Mouse (Mus musculus) midbrain, embryonic 16.5 days (tissue): ENCODE results near the gene Naga. TPM values are rescaled to one million over a fixed set of nuclear protein-coding genes. Genes with fewer than 3 reads are reported as not detected.

Experiments used
- ATAC-seq: fragments of 200-750 bp; cut with Nextera tagmentation; 2 replicates; pipeline ENCODE4 v1.8.0; 2017; ENCODE audit warnings: moderate TSS enrichment
- H3K27ac ChIP-seq: fragments of 300-500 bp; sonication (generic); 2 replicates; pipeline ENCODE4 v1.5.1; 2014; ENCODE audit warnings: mild to moderate bottlenecking, low read length, mixed read lengths
- H3K27me3 ChIP-seq: fragments of 300-500 bp; sonication (generic); 2 replicates; pipeline ENCODE4 v1.6.1; 2014; ENCODE audit warnings: low read depth, low read length, mixed read lengths; ENCODE audit not compliant: control insufficient read depth, insufficient read depth
- H3K36me3 ChIP-seq: fragments of 300-500 bp; sonication (generic); 2 replicates; pipeline ENCODE4 v1.6.1; 2014; ENCODE audit warnings: mild to moderate bottlenecking, low read length, moderate library complexity, mixed read lengths; ENCODE audit not compliant: control insufficient read depth, insufficient read depth
- H3K4me1 ChIP-seq: fragments of 300-500 bp; sonication (generic); 2 replicates; pipeline ENCODE4 v1.6.1; 2014; ENCODE audit warnings: mild to moderate bottlenecking, low read length, mixed read lengths; ENCODE audit not compliant: control insufficient read depth, insufficient read depth
- H3K4me2 ChIP-seq: fragments of 300-500 bp; sonication (generic); 2 replicates; pipeline ENCODE4 v1.6.1; 2014; ENCODE audit warnings: mild to moderate bottlenecking, low read length, mixed read lengths
- H3K4me3 ChIP-seq: fragments of 300-500 bp; sonication (generic); 2 replicates; pipeline ENCODE4 v1.5.1; 2014; ENCODE audit warnings: low read depth, mild to moderate bottlenecking, low read length, moderate library complexity, mixed read lengths
- H3K9ac ChIP-seq: fragments of 300-500 bp; sonication (generic); 2 replicates; pipeline ENCODE4 v1.6.1; 2014; ENCODE audit warnings: low read depth, low read length, mixed read lengths
- H3K9me3 ChIP-seq: fragments of 300-500 bp; sonication (generic); replicated peaks from 2 replicates; pipeline ENCODE4 v1.6.1; 2014; ENCODE audit warnings: mild to moderate bottlenecking, low read length, mixed read lengths; ENCODE audit not compliant: control insufficient read depth, poor library complexity, severe bottlenecking
- WGBS: fragments of 180-500 bp; shearing (Covaris S2); extraction: QIAGEN DNeasy Blood & Tissue Kit; methylation state at CpG from one replicate; pipeline ENCODE4 v1.1.7; 2014; 5-methylcytosine and 5-hydroxymethylcytosine counted together
- polyA plus RNA-seq: library from polyadenylated mRNA; unstranded; fragments of >200 nt; fragmentation: Nextera tagmentation; extraction: Ambion mirVana; gene quantifications from 2 replicates; pipeline ENCODE4 v1.2.1, GENCODE M21; 2015

Gene Naga
- polyA plus RNA-seq, 1 experiment from 2014 or later, result 28.0 TPM

GRCm38 (mm10) chr15:82342543-82342935 lies 3.8 kb upstream of the Naga start:
- peaks cover 20% of the 10 kb centered on the region for H3K4me1 ChIP-seq
- H3K36me3 ChIP-seq, result no peaks in the 10 kb centered on the region
- no peaks in the 10 kb centered on the region for H3K9me3 ChIP-seq
- no peak overlapping the region for H3K4me2 ChIP-seq
- H3K27ac ChIP-seq, result no peak overlapping the region
- ATAC-seq, result no peak
- 76% methylated on average over 5 of the region's 5 CpGs for WGBS
- no peak overlapping the region for H3K4me3 ChIP-seq
- no peak overlapping the region for H3K9ac ChIP-seq
- H3K27me3 ChIP-seq, result peaks cover 7% of the 10 kb centered on the region

DNA sequence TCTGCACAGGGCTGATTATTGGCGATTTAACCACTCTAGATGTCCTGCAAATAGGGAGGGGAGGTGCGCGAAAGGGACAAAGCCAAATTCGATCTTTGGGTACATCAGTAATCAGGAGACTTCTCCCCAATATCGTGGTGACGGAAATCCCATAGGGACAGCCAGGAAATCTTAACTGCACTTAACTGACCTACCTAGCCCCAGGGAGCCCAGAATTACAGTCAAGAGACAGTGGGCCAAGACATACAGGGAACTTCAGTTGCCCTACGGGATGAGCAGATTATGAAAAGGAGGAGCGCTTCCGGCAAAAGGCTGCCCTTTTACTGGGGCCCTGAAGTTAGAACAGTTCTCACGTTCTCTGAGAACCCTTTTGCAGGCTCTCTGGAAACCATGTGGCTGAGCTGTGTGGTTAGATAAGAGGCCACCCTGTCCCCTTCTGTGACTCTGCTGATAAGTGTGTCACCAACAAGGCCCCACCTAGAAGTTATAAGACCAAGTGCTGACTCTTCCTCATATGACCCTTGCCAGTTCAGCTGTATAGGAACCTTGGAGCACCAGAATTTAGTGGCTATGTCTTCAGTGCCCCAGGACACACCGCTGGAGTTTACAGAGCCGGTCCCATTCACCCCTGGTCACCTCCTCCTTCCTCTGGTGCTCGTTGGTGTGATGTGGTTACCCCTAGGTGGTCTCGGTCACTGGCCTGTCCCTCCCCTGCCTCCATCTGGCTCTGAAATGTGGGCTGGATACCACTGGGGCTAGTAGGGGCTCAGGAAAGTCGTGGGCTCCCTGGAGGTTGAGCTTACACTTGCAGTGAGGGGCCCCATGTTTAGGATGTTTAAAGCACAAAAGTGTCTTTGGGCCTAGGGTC lies 3.2 kb upstream of the Naga start:
- Histone ChIP-seq H3K4me1 (peaks cover 16% of the 10 kb centered on the region), H3K36me3 (no peaks in the 10 kb centered on the region), H3K9me3 (no peaks in the 10 kb centered on the region), H3K27me3 (peaks cover 7% of the 10 kb centered on the region), H3K4me2 (no peak overlapping the region), H3K9ac (no peak overlapping the region), H3K27ac (no peak overlapping the region), H3K4me3 (no peak overlapping the region)
- 72% methylated on average over 15 of the region's 15 CpGs for WGBS
- ATAC-seq, result no peak

DNA sequence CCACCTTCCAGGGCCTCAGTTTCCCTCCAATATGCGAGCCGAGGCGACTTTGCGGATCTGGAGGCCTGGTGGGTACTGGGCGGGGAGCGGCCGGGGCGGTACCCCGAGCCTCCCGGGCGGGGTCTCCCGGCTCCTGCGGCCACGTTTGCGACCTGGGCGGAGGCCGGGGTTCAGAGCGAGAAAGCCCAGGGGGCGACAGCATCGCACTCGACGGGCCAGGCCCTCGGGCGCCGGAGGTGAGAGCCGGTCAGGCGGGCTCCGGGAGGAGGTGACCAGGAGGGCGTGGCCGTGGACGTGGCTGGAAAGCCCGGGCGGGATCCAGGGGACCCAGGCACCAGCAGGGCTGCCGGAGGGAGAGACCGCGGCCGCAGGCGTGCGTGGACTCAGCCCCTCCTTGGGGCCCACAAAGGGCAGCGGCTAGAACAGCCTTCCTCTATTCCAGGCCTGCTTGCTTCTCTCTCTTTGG lies 2.3 kb upstream of the Naga start:
- H3K9ac ChIP-seq, result peak overlapping the region; percentile 56
- peak overlapping the region; percentile 29 for H3K4me3 ChIP-seq
- H3K9me3 ChIP-seq, result no peaks in the 10 kb centered on the region
- no peak for ATAC-seq
- H3K4me1 ChIP-seq, result peaks cover 12% of the 10 kb centered on the region
- H3K36me3 ChIP-seq, result no peaks in the 10 kb centered on the region
- 5% methylated on average over 39 of the region's 40 CpGs for WGBS
- no peak overlapping the region for H3K27ac ChIP-seq
- H3K4me2 ChIP-seq, result peak overlapping the region; percentile 50
- peaks cover 7% of the 10 kb centered on the region for H3K27me3 ChIP-seq

GRCm38 (mm10) chr15:82340414-82341035 lies 1.8 kb upstream of the Naga start:
- Histone ChIP-seq H3K27ac (no peak overlapping the region), H3K36me3 (no peaks in the 10 kb centered on the region), H3K4me3 (no peak overlapping the region; the same call in 1 of the 2 replicates), H3K9me3 (no peaks in the 10 kb centered on the region), H3K4me2 (peak overlapping the region; percentile 50), H3K9ac (peak overlapping the region; percentile 56; the same call in 1 of the 2 replicates), H3K27me3 (peaks cover 7% of the 10 kb centered on the region), H3K4me1 (peaks cover 12% of the 10 kb centered on the region)
- ATAC-seq, result no peak
- 44% methylated on average over 21 of the region's 21 CpGs for WGBS

- H3K9ac ChIP-seq, result no peak overlapping the region
- 74% methylated on average over 8 of the region's 8 CpGs for WGBS
- peaks cover 12% of the 10 kb centered on the region for H3K4me1 ChIP-seq
- no peaks in the 10 kb centered on the region for H3K36me3 ChIP-seq
- peaks cover 7% of the 10 kb centered on the region for H3K27me3 ChIP-seq
- no peak overlapping the region for H3K27ac ChIP-seq
- no peak overlapping the region for H3K4me2 ChIP-seq
- ATAC-seq, result no peak
- H3K9me3 ChIP-seq, result no peaks in the 10 kb centered on the region
- H3K4me3 ChIP-seq, result no peak overlapping the region
Measured at GRCm38 (mm10) chr15:82339634-82340254, 1.0 kb upstream of the Naga start.

DNA sequence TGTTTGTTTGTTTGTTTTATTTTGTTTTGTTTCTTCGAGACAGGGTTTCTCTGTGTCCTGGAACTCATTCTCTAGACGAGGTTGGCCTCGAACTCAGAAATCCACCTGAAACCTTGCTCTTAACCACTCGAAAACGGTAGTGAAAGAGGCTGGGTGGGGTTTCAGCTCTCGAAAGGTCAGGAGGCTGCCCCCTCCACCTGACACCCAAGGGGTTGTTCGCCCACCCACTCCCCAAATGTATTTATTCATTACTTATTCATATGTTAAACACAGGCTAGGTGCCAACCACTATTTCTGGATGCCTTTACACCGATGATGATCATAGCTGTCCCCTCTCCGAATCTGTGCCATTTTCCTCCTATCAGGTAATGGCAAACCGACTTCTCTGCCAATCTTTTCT lies 425 bp upstream of the Naga start:
- Histone ChIP-seq H3K4me3 (peak overlapping the region; percentile 65), H3K4me1 (peaks cover 12% of the 10 kb centered on the region), H3K9ac (peak overlapping the region; percentile 79), H3K27me3 (peaks cover 7% of the 10 kb centered on the region), H3K36me3 (no peaks in the 10 kb centered on the region), H3K4me2 (peak overlapping the region; percentile 72), H3K9me3 (no peaks in the 10 kb centered on the region), H3K27ac (no peak overlapping the region)
- WGBS, result 58% methylated on average over 10 of the region's 10 CpGs
- no peak for ATAC-seq

DNA sequence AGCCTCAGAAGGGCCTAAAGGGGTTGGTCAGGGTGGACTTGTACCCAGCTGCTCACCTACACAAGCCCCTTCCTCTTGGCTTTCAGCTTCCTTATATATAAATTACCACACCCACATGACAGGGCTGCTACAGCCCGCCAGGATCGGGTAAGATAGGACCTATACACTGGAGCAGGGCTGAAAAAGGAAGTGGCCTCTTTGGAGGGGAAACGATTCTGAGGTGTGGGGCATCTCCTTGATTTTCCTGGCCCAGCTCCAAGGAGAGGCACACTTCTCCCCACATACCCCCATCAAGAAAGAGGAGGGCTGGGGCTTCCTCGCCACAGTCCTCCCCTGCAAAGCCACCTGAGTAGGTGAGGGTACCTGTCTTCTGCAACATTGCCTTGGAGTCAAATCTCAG lies 850 bp downstream of the Naga start:
- ATAC-seq, result no peak
- WGBS, result 54% methylated on average over 4 of the region's 4 CpGs
- H3K27ac ChIP-seq, result no peak overlapping the region

GRCm38 (mm10) chr15:82336629-82337028 lies 2.1 kb downstream of the Naga start:
- peaks cover 12% of the 10 kb centered on the region for H3K4me1 ChIP-seq
- no peak overlapping the region for H3K27ac ChIP-seq
- H3K4me3 ChIP-seq, result no peak overlapping the region
- no peaks in the 10 kb centered on the region for H3K36me3 ChIP-seq
- no peaks in the 10 kb centered on the region for H3K9me3 ChIP-seq
- no peak overlapping the region for H3K9ac ChIP-seq
- no peak overlapping the region for H3K4me2 ChIP-seq
- WGBS, result 77% methylated on average over 12 of the region's 12 CpGs
- H3K27me3 ChIP-seq, result peaks cover 7% of the 10 kb centered on the region
- ATAC-seq, result no peak

More for the DNA sequence above, 850 bp downstream of the Naga start:
- Histone ChIP-seq H3K4me3 (peak overlapping the region; percentile 65), H3K9me3 (no peaks in the 10 kb centered on the region), H3K36me3 (no peaks in the 10 kb centered on the region), H3K4me2 (peak overlapping the region; percentile 72), H3K4me1 (peaks cover 12% of the 10 kb centered on the region), H3K27me3 (peaks cover 7% of the 10 kb centered on the region), H3K9ac (peak overlapping the region; percentile 79)
